Mouse (Mus musculus) CH12.LX (cell line): ENCODE results near the gene Cd99l2. TPM values are rescaled to one million over a fixed set of nuclear protein-coding genes. Genes with fewer than 3 reads are reported as not detected.

Experiments used
- DNase-seq: peaks from one replicate; pipeline ENCODE4 v3.0.0-alpha.2; 2013; ENCODE audit errors: extremely low read depth
- H3K27ac ChIP-seq: 2 replicates; pipeline ENCODE4 v1.5.1; 2012; ENCODE audit warnings: low read depth, mild to moderate bottlenecking, control low read depth, moderate library complexity; ENCODE audit not compliant: insufficient read depth
- H3K27me3 ChIP-seq: replicated peaks from 2 replicates; pipeline ENCODE3; 2012; ENCODE audit warnings: inconsistent platforms
- H3K36me3 ChIP-seq, 2 experiments: replicated peaks in 1 of 2; 2 replicates each; pipeline versions ENCODE3 to v1.6.1; 2012; ENCODE audit warnings: inconsistent platforms in 1 of 2, low read length in 1 of 2, mild to moderate bottlenecking in 1 of 2, mixed read lengths in 1 of 2, moderate library complexity in 1 of 2; ENCODE audit not compliant: control insufficient read depth in 1 of 2, insufficient read depth in 1 of 2
- H3K4me1 ChIP-seq, 2 experiments: 2 replicates each; pipeline ENCODE4 v1.6.1; 2012; ENCODE audit warnings: inconsistent platforms in 1 of 2, moderate library complexity in 1 of 2; ENCODE audit not compliant: insufficient read depth in 2 of 2, control insufficient read depth in 1 of 2
- H3K4me2 ChIP-seq: 2 replicates; pipeline ENCODE4 v1.6.1; 2012; ENCODE audit warnings: low read depth, mild to moderate bottlenecking, control low read depth; ENCODE audit not compliant: poor library complexity, insufficient read depth, severe bottlenecking
- H3K4me3 ChIP-seq, 3 experiments: fragments of 150-350 bp in 1 of 3; sonication (generic) in 1 of 3; replicated peaks in 1 of 3; 2 replicates each; pipeline versions ENCODE3 to v1.5.1; 2011 to 2012; ENCODE audit warnings: low read depth in 2 of 3, low read length in 2 of 3, mild to moderate bottlenecking in 2 of 3, moderate library complexity in 2 of 3, control low read depth in 1 of 3, improper control_type of control experiment in 1 of 3, inconsistent platforms in 1 of 3, mixed read lengths in 1 of 3; ENCODE audit not compliant: poor library complexity in 1 of 3
- H3K79me2 ChIP-seq: replicated peaks from 2 replicates; pipeline ENCODE4 v1.6.1; 2012; ENCODE audit warnings: mild to moderate bottlenecking, moderate library complexity; ENCODE audit not compliant: control insufficient read depth, poor library complexity, insufficient read depth, severe bottlenecking; ENCODE audit errors: extremely low read depth
- H3K9ac ChIP-seq: 2 replicates; pipeline ENCODE4 v1.6.1; 2012; ENCODE audit warnings: low read depth, mild to moderate bottlenecking, control low read depth, moderate library complexity; ENCODE audit not compliant: insufficient read depth
- H3K9me3 ChIP-seq: replicated peaks from 2 replicates; pipeline ENCODE3; 2012; ENCODE audit warnings: low read length, inconsistent platforms, mixed read lengths
- CHD2 ChIP-seq: IDR thresholded peaks from 2 replicates; pipeline ENCODE4 v1.6.1; 2011; ENCODE audit warnings: low read length, improper control_type of control experiment
- CTCF ChIP-seq, 2 experiments: IDR thresholded peaks in 1 of 2; conservative IDR thresholded peaks in 1 of 2; 2 replicates each; pipeline ENCODE4 v1.5.1; 2011 to 2012; ENCODE audit warnings: low read depth in 2 of 2, low read length in 2 of 2, improper control_type of control experiment in 1 of 2, inconsistent platforms in 1 of 2, mild to moderate bottlenecking in 1 of 2, moderate library complexity in 1 of 2
- ELF1 ChIP-seq: IDR thresholded peaks from 2 replicates; pipeline ENCODE4 v1.6.1; 2014; ENCODE audit warnings: low read depth, mild to moderate bottlenecking, inconsistent platforms, low read length, improper control_type of control experiment
- ETS1 ChIP-seq: conservative IDR thresholded peaks from 2 replicates; pipeline ENCODE4 v1.6.1; 2012; ENCODE audit warnings: low read depth, mild to moderate bottlenecking, inconsistent platforms, low read length, improper control_type of control experiment, moderate library complexity
- GABPA ChIP-seq: IDR thresholded peaks from 2 replicates; pipeline ENCODE4 v1.6.1; 2012; ENCODE audit warnings: low read depth, low read length, improper control_type of control experiment, inconsistent platforms; ENCODE audit not compliant: insufficient replicate concordance
- HCFC1 ChIP-seq: IDR thresholded peaks from 2 replicates; pipeline ENCODE4 v1.6.1; 2012; ENCODE audit warnings: low read depth, mild to moderate bottlenecking, inconsistent platforms, low read length, improper control_type of control experiment
- JUND ChIP-seq: conservative IDR thresholded peaks from 2 replicates; pipeline ENCODE4 v1.6.1; 2011; ENCODE audit warnings: low read depth, low read length, improper control_type of control experiment
- MAZ ChIP-seq: IDR thresholded peaks from 2 replicates; pipeline ENCODE4 v1.6.1; 2012; ENCODE audit warnings: low read depth, mild to moderate bottlenecking, inconsistent platforms, low read length, improper control_type of control experiment, moderate library complexity
- PAX5 ChIP-seq: IDR thresholded peaks from 2 replicates; pipeline ENCODE4 v1.6.1; 2012; ENCODE audit warnings: low read length, inconsistent platforms, mixed read lengths
- POLR2A ChIP-seq: IDR thresholded peaks from 2 replicates; pipeline ENCODE4 v1.6.1; 2011; ENCODE audit warnings: low read depth, mild to moderate bottlenecking, improper control_type of control experiment, low read length
- POLR2AphosphoS2 ChIP-seq: IDR thresholded peaks from 2 replicates; pipeline ENCODE4 v1.6.1; 2011; ENCODE audit warnings: low read depth, low read length, improper control_type of control experiment
- RCOR1 ChIP-seq: conservative IDR thresholded peaks from 2 replicates; pipeline ENCODE4 v1.6.1; 2012; ENCODE audit warnings: low read depth, mild to moderate bottlenecking, inconsistent platforms, low read length, improper control_type of control experiment
- SIN3A ChIP-seq: IDR thresholded peaks from 2 replicates; pipeline ENCODE4 v1.6.1; 2012; ENCODE audit warnings: low read length, improper control_type of control experiment, inconsistent platforms
- SMC3 ChIP-seq: IDR thresholded peaks from 2 replicates; pipeline ENCODE4 v1.6.1; 2011; ENCODE audit warnings: low read depth, low read length, improper control_type of control experiment
- TBP ChIP-seq: conservative IDR thresholded peaks from 2 replicates; pipeline ENCODE4 v1.6.1; 2011; ENCODE audit warnings: low read depth, low read length, improper control_type of control experiment
- ZC3H11A ChIP-seq: IDR thresholded peaks from 2 replicates; pipeline ENCODE4 v1.6.1; 2012; ENCODE audit warnings: low read depth, mild to moderate bottlenecking, inconsistent platforms, low read length, improper control_type of control experiment
- ZNF384 ChIP-seq: IDR thresholded peaks from 2 replicates; pipeline ENCODE4 v1.6.1; 2012; ENCODE audit warnings: low read depth, low read length, improper control_type of control experiment, inconsistent platforms
- dilution Hi-C: fragments of 300-500 bp; cut with MboI; formaldehyde crosslinking; loops from 2 replicates; pipeline ENCODE4 v1.14.3; 2020; ENCODE audit warnings: low sequenced_read_pairs; ENCODE audit not compliant: extremely low pct_unique_long_range_greater_than_20kb, extremely low pct_ligation_motif_present
- in situ Hi-C: fragments of 300-500 bp; cut with MboI; formaldehyde crosslinking; loops from 3 replicates; pipeline ENCODE4 v1.14.3; 2019; ENCODE audit warnings: low sequenced_read_pairs, low pct_ligation_motif_present, low pct_unique_long_range_greater_than_20kb, mixed read lengths
- polyA plus RNA-seq: library from polyadenylated mRNA; unstranded; fragments of >175 nt; gene quantifications from 2 replicates; pipeline ENCODE4 v1.2.1, GENCODE M21; 2012; ENCODE audit warnings: low read depth; ENCODE audit not compliant: insufficient read length
- total RNA-seq, 2 experiments: library from RNA; depleted of rRNA; stranded (reverse); fragments of 300-350 nt in 1 of 2; fragments of >200 nt in 1 of 2; gene quantifications; 2 replicates each; pipeline ENCODE4 v1.2.3; 2012 to 2014

The Cd99l2 gene
- total and polyA plus RNA-seq, 3 experiments, result 9.9 to 13.7 (median 10.4) TPM

DNA sequence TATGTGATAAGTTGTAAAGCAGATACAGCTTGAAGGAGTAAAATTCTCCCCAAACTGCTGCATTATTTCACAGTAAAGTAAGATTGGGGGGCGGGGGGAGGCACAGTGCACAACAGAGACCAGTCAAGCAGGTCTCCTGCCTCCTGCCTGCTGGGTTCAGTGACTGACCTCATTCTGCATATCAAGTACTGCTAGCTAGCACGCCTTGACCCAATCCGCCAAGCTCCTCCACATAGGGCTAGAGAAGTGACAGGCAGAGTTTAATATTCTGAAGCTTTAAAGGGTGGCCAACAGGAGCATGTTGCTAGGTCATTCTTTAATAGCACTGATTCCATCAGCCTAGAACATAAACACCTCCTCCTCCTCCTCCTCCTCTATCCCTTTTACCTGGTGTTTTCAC is 79.9 kb downstream of the Cd99l2 start:
- DNase-seq, result no peak
- Histone ChIP-seq H3K36me3 (peaks cover 15 to 47% of the 10 kb centered on the region in 2 experiments), H3K27me3 (no peaks in the 10 kb centered on the region), H3K4me2 (no peak overlapping the region), H3K4me1 (no peaks in the 10 kb centered on the region), H3K27ac (no peak overlapping the region), H3K79me2 (no peaks in the 10 kb centered on the region), H3K9me3 (no peaks in the 10 kb centered on the region), H3K4me3 (no peak overlapping the region), H3K9ac (no peak overlapping the region)
- TF ChIP-seq ZC3H11A, result no peak
- no peak for TF ChIP-seq JUND
- TF ChIP-seq ZNF384, result no peak
- no peak for TF ChIP-seq CTCF (conservative IDR thresholded peaks at IDR 0.05 in 1 of 2, IDR thresholded peaks at IDR 0.05 in 1 of 2; ENCODE audit: low read depth in 2 of 2, low read length in 2 of 2)
- no peak for TF ChIP-seq PAX5
- in situ Hi-C loops, result no loop called here
- dilution Hi-C loops, result no loop called here

- no peak for TF ChIP-seq CHD2
- TF ChIP-seq RCOR1, result no peak
- no peak for TF ChIP-seq GABPA
- TF ChIP-seq ELF1, result no peak
- TF ChIP-seq TBP, result no peak
- no peak for TF ChIP-seq PAX5
- TF ChIP-seq SMC3, result no peak
- no peak for TF ChIP-seq HCFC1
- TF ChIP-seq ETS1, result no peak
- no peak for TF ChIP-seq ZC3H11A
- TF ChIP-seq POLR2A, result no peak
- Histone ChIP-seq H3K9ac (no peak overlapping the region), H3K27me3 (no peaks in the 10 kb centered on the region), H3K4me2 (no peak overlapping the region), H3K4me3 (no peak overlapping the region), H3K9me3 (no peaks in the 10 kb centered on the region), H3K4me1 (no peaks in the 10 kb centered on the region), H3K79me2 (no peaks in the 10 kb centered on the region), H3K27ac (no peak overlapping the region), H3K36me3 (peaks cover 7 to 21% of the 10 kb centered on the region in 2 experiments)
- in situ Hi-C loops, result no loop called here
- DNase-seq, result no peak
- dilution Hi-C loops, result no loop called here
Observed at GRCm38 (mm10) chrX:71408386-71408785, 84.3 kb downstream of the Cd99l2 start.

- H3K36me3 ChIP-seq, result peaks cover 10 to 20% of the 10 kb centered on the region in 2 experiments
- H3K79me2 ChIP-seq, result no peaks in the 10 kb centered on the region
- H3K9me3 ChIP-seq, result no peaks in the 10 kb centered on the region
- H3K27me3 ChIP-seq, result no peaks in the 10 kb centered on the region
- no peak overlapping the region for H3K9ac ChIP-seq
- no peak for DNase-seq
- H3K4me3 ChIP-seq, result no peak overlapping the region
- TF ChIP-seq CHD2, result no peak
- TF ChIP-seq RCOR1, result no peak
- TF ChIP-seq SIN3A, result no peak
- no peak for TF ChIP-seq JUND
- TF ChIP-seq MAZ, result no peak
- TF ChIP-seq HCFC1, result no peak
- no peak for TF ChIP-seq POLR2A
- TF ChIP-seq ZNF384, result no peak
- TF ChIP-seq PAX5, result no peak
- no peak for TF ChIP-seq POLR2AphosphoS2
- H3K27ac ChIP-seq, result no peak overlapping the region
- in situ Hi-C loops (no loop called here), dilution Hi-C loops (no loop called here)
- H3K4me2 ChIP-seq, result no peak overlapping the region
- no peaks in the 10 kb centered on the region for H3K4me1 ChIP-seq
Observed at GRCm38 (mm10) chrX:71406290-71406689, 86.4 kb downstream of the Cd99l2 start.
